Mouse (Mus musculus) testis, postnatal 10 days (tissue): ENCODE results near the gene Myt1l.
A peak's percentile ranks its signal among the peaks of the same experiment; 100 is the strongest.

Experiments
- DNase-seq: peaks from one replicate; pipeline ENCODE4 v3.0.0; 2021; ENCODE audit warnings: low spot score

Myt1l gene

DNA sequence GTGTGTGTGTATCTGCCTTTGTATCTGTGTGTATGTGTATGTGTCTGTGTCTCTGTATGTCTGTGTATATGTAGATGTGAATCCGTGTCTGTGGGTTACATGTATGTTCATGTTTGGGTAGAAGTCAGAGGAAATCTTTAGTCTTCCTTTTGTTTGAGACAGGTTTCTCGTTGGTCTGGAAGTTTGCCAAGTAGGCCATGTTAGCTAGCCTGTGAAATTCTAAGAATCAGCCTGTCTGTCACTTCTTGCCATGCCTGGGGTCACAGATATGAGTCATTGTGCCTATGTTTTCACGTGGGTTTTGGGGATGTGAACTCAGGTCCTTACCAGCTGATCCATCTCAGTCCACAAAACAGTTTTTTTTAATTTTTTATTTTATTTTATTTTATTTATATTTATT lies 128.9 kb downstream of the Myt1l start:
- DNase-seq = no peak

DNA sequence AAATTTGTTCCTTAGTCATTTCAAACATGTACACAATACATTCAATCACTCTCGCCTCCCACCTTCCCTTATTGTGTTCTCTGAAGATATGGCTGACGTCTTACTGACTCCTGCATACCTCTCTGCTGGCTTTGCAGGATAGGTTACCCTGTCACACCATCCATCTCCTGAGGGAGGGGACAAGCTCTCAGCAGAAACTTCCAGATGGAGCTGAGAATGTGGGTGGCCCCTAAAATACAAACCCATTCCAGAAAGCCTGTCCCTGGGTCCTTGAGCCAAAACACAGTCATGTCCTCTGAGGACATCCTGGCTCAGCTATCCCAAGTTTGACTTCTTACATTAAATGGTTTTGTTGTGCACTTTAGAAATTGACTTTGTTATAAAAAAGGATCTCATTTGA lies 129.7 kb downstream of the Myt1l start:
- DNase-seq = no peak

DNA sequence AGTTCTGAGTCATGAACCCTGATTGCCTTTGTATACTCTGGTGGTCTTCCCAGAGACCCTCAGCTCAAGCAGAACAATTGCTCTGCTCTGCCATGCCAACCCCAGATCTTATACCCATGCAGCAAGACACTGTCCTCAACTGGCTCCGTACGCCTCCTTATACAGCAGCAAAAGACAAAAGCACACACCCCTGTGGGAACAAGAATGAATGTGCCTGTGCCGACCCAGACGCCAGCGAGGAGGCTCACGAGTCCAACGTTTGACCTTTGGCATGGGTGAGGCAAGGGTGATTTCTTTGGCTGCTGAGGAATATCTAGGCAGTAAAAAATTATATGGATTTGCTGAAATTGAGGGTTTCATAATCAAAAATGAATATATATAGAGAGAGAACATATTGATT lies 143.8 kb downstream of the Myt1l start:
- DNase-seq = no peak

DNA sequence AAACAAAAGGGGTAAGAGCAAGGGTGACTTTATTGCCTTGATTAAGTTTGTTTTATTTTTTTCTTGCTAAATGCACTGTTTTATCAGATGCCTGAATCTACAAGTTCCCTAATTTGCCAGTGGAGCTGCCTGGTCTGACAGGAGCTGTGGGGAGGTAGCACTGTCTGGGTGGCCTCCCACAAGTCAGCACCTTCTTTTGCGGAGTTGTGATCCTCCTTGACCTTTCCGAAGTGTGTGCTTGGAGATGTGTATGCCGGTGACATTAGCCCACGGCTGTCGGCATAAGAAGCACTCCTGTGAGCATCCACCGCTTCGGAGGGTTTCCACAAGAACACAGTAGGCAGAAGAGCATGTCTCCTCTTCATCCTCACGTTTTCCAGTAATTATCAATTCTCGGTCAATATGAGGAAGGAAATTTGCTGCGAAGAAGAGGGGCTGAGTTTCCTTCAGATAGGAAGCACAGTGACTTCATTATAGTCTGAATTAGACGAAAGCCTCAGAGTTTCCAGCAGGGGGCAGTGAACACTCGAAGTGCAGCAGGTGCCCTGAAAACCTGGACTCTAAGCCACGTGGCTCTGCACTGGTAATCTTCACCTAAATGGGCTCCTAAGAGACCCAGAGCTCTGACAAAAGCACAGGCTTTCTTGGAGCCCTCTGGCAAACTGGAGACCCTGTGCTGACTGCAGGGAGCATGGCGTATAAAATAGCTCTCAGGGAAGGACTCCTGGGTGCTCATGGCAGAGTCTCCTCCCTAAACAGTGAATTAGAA lies 147.6 kb downstream of the Myt1l start:
- peak; percentile 60 for DNase-seq

DNA sequence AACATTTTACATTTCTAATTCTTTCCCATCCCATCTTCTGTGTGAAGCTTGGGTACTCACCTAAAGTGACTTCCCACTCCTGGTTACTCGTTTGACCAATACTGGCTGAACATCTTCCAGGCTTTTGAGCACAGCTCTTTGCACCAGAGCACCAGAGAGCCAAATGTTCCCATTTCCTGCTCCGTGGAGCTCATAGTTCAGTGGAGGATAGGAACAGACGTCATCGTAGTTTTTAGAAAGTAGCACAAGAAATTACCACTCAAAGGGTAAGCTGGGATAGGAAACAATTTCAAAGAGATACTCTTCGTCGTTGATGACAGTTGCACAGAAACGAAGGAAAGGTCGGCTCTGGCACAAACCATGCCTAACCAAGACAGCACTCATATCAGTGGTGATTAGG lies 154.2 kb downstream of the Myt1l start:
- no peak for DNase-seq

DNA sequence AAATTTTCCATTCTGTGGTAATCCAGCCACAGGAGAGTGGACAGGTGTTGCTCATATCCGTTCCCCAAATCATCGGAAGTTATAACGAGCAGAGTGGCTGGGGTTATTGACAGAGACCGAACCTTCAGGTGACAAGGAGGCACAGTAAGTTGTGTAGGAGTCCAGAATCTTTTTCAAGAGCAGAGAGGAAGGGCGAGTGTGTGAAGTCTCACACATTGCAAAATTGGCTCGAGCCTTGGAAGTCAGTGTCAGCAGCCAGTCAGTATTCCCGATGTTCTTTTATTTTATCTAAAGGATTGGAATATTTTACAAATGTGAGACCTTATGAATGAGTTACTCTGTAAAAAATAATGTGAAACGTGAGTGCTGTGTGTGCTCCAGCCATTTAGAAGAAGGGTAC lies 154.8 kb downstream of the Myt1l start:
- DNase-seq = no peak

DNA sequence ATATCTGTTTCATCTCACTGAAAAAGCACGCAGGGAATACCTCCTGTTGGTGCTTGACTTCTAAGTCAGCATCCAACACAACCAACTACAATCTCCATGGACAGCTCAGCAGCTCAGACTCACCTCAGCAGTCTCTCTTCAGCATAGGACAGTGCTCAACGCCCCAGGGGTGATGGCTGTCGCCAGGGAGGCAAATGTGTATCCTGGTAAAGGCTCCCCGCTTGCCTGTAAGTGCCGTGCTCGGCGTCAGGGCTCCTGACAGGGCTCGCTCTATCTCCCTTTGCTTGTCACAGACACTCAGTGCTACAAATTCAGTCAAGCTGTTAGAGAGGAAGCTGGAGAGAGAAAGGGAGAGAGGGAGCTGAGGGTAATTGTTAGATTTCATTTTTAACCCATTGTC lies 158.1 kb downstream of the Myt1l start:
- no peak for DNase-seq

DNA sequence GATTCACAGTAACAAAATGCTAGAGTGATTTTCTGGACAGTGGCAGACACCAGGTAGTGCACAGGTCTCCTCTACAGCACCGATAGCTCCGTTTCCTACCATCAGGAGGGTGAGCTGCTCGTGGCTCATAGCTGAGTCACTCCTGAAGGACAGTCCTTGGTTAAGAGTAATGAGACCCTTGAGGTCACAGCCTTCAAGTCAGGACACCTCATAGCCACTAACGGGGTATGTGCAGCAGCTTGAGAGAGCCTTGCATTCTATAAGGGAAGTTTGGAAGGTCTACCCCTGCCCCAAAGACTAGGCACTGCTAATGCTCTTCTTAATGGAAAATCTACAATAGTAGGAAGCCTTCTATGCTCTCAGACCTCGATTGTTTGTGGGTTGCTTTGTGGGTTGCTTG lies 163.4 kb downstream of the Myt1l start:
- no peak for DNase-seq

DNA sequence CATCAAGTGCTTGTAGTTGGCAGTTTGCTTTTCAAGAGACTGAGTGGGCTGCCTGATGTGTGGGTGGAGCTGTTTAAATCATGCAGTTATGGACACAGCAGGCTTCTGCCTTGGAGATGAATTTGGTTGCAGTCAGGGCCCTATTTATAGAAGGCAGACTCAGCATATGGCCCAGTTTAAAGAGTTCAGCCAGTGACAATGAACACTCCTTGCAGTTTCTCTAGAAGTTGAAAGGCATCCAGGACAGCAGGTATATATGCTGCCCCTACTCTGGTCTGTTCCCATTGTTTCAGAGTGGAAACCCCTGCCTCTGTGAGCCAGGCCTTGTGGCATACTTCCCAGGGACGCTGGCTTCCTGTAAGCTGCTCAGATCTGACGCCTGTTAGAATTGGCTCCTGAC lies 167.0 kb downstream of the Myt1l start:
- DNase-seq = no peak

DNA sequence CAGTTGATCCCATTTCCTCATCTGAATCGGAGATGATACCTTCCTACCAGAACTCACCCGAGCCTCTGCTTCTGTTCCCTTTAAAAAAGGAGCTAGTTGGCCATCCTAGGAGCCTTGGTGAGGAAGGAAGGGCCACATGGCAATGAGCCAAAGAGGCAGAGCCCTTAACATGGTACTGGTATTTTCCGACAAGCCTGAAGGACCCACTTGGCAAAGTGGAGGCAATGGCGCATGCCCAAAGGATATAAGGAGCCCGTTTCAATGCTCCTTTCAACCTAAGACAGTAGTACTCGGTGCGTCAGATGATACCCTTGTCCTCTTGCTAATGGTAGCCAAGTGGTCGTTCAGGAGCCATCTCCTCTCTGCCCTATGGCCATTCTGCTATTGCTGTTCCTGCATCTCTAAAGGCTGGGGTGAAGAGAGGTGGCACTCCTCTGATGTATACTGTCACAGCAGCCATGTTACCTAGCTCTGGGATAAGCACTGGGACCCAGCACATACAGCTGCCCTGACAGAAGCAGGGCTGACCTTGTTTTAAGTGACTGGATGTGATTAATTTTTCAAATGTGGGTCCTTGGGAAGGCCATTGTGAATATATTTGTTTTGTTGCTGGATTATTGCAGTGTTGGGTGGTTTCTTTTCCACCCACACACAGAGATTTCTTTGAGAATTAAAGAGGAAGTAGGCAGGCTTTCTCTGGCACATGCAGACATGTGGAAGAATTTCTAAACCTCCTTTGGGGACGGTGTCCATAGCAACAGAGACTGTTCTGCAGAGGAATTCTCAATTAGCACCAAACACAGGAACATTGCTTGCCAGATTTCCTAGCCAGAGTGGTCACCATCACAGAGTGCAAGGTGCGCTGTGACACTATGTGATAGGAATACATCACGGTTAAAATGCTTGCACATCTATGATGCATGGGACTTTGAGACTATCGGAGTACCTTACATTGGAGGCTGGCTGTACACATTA lies 169.6 kb downstream of the Myt1l start:
- DNase-seq = peak; percentile 45

DNA sequence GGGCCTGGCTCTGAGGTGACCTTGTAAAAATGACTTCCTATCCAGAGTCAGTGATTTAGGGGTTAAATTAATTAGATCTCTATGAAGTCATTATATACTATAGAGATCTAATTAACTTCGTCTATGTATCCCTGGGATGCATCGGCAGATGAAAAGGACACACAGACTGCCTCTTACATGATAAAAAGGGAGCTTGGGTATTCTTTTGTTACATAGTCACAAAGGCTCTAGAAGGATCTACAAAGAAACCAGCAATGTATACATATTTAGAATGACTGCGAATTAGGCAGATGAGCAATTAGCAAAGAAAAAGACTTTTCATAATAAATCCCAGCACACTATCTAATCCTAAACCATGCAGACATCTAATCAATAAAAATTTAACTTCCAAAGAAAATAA lies 170.4 kb downstream of the Myt1l start:
- no peak for DNase-seq

DNA sequence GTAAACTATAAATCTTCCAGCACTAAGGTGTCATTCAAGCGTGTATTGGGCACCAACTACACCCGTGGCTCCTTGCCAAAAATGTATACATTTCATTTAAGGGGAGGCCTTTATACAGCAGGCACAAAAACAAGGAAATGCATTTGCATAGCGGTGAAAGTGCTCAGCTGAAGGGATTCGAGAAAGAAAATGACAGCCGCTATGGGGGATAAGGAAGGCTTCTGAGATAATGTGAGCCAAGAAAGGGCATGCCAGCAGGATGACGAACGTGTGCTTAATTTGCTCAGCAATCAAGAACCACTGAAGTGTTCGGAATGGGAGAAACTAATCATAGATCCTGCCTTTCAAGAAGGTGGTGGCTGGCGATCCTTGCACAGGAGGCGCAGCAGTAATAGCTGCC lies 170.8 kb downstream of the Myt1l start:
- no peak for DNase-seq

DNA sequence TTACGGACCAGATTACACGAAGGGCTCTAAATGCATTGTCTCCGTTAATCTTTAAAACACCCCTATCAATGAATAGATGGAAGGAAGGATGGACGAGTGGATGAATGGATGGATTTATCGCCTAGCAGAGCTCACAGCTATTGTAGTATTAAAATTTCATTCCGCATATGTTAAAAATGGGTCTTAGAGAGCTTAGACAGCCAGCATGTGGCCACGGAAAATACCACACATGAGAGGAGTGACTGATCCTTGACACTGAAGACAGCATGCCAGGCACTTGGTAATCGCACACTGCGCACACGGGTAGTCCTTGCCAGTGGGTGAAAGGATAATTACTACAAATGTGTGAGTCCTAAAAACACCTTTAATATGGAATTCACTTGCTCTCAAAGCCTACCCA lies 171.2 kb downstream of the Myt1l start:
- DNase-seq = no peak

DNA sequence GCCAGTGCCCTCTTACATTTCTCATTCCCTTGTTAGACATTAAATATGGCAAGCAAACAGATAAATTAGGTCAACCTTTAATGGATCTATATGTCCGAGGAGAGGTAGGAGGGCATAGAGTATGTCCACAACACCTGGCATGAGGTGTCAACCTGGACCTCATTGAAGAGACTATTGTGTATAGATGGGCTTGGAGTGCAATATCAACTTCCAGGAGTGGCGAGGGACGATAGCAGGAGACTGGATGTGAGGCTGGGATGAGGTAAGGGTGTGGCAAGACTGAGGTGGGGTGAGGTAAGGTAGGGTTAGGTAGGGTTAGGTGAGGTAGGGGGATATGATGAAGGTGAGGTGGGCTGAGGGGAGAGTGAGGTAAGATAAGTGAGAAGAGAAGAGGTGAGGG lies 171.8 kb downstream of the Myt1l start:
- no peak for DNase-seq

DNA sequence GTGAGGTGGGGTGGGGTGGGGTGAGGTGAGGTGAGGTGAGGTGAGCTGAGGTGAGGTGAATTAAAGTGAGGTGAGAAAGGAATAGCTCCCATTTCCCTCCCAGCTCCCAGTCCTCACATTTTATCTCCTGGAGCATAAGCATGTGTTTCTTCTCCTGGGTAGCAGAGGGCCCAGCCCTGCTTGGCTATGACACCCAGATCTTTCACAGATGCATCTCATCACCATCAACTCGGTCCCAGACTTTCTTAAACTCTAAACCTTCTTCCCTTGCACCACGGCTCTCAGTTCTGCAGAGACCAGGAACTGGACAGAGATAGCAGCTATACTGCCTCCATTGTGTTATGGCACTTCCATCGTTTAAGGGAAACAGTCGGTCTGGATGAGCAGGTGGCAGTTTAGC lies 172.9 kb downstream of the Myt1l start:
- no peak for DNase-seq

DNA sequence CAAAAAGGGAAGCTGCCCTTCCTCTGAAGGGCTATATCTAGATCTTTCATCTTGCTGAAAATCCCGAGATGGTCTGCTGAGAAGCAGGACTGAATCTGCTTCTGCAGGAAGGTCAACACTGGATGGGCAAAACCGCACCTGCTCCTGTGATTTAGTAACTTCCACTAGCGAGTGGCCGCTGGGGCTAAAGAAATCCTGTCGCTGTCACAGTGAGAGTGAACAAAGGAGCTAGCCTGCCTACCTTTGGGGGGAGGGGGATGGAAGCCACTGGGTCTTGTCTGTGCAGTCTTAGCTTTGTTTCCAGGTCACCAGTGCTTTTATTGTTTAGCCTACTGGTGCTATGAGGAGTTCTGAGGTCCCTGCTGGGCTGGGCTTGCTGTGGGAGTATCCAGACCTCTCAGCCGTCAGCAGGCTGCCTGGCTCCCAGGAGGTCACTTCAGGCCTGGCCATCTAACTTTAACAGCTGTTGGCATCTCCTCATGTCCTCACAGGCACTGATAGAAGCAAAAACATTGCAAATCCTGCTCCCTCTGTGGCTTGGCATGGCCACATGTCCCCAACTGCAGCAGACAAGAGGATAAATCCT lies 173.6 kb downstream of the Myt1l start:
- DNase-seq = peak; percentile 46

DNA sequence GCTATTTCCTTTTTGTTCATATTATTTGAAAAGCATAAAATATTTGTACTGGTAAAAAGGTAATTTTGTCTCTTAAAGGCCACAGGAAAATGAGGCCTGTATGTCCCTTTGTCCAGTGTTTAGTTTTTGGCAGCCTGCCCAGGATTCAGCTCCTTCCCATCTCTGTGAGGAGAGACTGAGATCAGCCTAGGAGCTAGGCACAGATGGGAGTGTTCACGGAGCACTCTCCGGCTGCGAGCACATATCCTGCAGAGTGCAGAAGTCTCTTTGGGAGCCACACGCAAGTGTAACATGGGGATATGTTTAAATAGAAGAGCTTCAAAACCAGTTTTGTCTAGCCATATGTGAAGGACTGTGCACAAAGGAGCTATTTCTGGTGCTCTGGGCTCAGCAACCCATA lies 174.4 kb downstream of the Myt1l start:
- DNase-seq = peak; percentile 71

DNA sequence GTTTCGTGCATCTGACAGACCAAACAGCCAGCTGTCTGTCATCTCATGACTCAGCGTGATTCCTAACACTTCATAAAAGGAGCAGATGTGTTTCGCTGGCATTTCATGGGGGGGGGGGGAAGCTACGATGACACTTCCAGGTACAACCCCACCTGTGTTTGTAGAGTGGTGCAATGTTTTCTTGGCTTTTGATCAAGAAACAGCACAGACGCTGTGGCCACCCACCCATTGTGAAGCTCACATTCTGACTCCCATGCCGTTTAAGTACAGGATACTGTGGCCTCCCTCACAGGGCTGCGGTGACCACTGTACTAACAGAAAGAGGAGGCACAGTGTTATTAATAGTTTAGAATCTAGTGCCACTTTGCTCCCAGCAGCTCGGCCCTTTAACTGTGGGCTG lies 175.4 kb downstream of the Myt1l start:
- DNase-seq = no peak

DNA sequence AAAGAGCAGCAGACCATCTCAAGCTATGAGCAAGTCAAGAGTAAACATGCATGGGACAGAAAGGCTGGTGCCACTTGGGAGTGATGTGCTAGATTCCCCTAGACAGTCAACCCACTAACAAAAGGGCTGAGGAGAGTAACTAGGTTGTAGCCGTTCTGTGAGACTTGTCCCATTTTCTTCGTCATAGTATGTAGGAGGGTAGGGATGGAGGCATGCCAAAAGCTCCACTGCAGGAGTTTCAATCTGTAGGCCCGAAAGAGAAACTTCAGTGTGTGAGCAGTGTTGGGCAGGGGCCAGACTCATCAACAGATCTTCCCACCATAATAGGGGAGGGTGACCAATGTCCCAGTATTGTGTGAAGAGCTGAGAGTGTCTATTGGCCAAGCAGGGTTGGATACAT lies 178.9 kb downstream of the Myt1l start:
- no peak for DNase-seq

DNA sequence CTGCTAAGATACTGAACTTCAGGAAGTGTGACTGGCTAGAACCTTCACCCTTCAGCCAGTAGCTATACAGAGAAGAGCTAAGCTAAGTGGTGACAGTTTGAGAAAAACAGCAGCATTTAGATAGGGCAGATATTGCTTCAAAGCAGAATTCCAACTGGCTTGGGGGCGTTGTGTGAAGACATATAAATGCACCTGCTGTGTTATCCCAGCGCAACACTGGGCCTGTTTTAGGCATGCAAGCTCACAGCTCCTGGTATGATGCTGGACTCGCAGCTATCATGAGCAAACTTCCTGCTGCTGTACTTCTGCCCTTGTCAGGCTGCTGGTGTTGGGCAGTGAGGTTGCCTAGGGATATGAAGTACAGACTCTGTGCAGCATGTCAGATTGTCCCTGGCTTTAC lies 180.0 kb downstream of the Myt1l start:
- DNase-seq = no peak

DNA sequence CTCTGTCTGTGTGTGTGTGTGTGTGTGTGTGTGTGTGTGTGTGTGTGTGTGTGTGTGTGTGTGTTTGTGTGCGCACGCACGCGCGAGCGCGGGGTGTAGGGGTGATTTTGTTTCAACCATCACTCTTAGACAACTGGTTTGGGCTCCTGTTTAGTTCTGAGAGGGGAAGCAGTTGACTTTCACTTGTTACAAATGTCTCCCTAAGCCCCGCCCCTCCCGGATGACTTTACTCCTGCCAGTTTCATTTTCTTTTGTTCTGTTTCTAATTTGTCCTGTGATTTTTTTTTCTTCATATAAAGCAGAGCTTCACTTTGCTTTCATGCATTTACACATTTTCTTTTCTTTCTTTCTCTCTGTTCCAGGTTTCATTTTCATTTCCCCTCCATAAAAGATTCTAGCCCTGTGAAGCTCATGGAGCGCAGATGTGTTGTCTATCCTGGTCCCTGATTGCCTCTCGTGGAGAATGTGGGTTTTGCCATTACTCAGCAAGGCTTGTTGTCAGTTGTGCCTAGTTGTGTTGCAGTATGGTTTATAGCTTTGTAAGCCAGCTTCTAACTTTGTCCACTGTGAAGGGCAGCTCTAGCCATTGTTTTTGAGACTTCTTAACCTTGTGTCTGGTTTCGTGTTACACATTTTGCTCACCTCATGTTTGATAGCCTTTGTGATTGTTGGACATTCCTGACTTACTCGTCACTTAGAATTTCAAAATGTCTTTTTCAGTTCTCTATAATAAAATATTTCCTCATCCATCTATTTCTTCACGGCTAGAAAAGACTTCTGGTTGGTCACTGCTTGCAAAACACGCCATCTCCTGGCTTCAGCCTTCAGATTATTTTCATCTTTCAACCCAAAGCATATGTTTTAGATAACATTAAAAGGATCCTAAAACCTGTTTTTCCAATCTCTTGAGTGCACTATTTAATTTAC lies 184.9 kb downstream of the Myt1l start:
- no peak for DNase-seq
